Mouse (Mus musculus) forebrain, embryonic 15.5 days (tissue): ENCODE results near the gene Siah1a. TPM values are rescaled to one million over a fixed set of nuclear protein-coding genes. Genes with fewer than 3 reads are reported as not detected.

Experiments
- ATAC-seq: fragments of 200-750 bp; cut with Nextera tagmentation; replicated peaks from 2 replicates; pipeline ENCODE4 v1.8.0; 2017; ENCODE audit warnings: mild to moderate bottlenecking, moderate TSS enrichment, moderate library complexity
- H3K27ac ChIP-seq: fragments of 300-500 bp; sonication (generic); replicated peaks from 2 replicates; pipeline ENCODE4 v1.5.1; 2015; ENCODE audit warnings: mild to moderate bottlenecking, inconsistent platforms
- H3K27me3 ChIP-seq: fragments of 300-500 bp; sonication (generic); 2 replicates; pipeline ENCODE4 v1.6.1; 2015; ENCODE audit warnings: inconsistent platforms
- H3K36me3 ChIP-seq: fragments of 300-500 bp; sonication (generic); 2 replicates; pipeline ENCODE4 v1.6.1; 2015; ENCODE audit warnings: mild to moderate bottlenecking, inconsistent platforms
- H3K4me1 ChIP-seq: fragments of 300-500 bp; sonication (generic); 2 replicates; pipeline ENCODE4 v1.6.1; 2015; ENCODE audit warnings: inconsistent platforms
- H3K4me2 ChIP-seq: fragments of 300-500 bp; sonication (generic); replicated peaks from 2 replicates; pipeline ENCODE4 v1.6.1; 2015; ENCODE audit warnings: mild to moderate bottlenecking, inconsistent platforms
- H3K4me3 ChIP-seq: fragments of 300-500 bp; sonication (generic); 2 replicates; pipeline ENCODE4 v1.5.1; 2015; ENCODE audit warnings: mild to moderate bottlenecking, inconsistent platforms
- H3K9ac ChIP-seq: fragments of 300-500 bp; sonication (generic); replicated peaks from 2 replicates; pipeline ENCODE4 v1.6.1; 2015; ENCODE audit warnings: mild to moderate bottlenecking, inconsistent platforms
- H3K9me3 ChIP-seq: fragments of 300-500 bp; sonication (generic); 2 replicates; pipeline ENCODE4 v1.6.1; 2016; ENCODE audit warnings: inconsistent platforms
- WGBS: fragments of 180-500 bp; shearing (Covaris S2); methylation state at CpG from one replicate; pipeline ENCODE4 v1.1.7; 2015; ENCODE audit warnings: mixed read lengths; 5-methylcytosine and 5-hydroxymethylcytosine counted together
- polyA plus RNA-seq: library from polyadenylated mRNA; unstranded; fragments of >200 nt; fragmentation: Nextera tagmentation; extraction: Ambion mirVana; gene quantifications from 2 replicates; pipeline ENCODE4 v1.2.1, GENCODE M21; 2015

Siah1a gene
- polyA plus RNA-seq, 1 experiment from 2014 or later, result 112 TPM

DNA sequence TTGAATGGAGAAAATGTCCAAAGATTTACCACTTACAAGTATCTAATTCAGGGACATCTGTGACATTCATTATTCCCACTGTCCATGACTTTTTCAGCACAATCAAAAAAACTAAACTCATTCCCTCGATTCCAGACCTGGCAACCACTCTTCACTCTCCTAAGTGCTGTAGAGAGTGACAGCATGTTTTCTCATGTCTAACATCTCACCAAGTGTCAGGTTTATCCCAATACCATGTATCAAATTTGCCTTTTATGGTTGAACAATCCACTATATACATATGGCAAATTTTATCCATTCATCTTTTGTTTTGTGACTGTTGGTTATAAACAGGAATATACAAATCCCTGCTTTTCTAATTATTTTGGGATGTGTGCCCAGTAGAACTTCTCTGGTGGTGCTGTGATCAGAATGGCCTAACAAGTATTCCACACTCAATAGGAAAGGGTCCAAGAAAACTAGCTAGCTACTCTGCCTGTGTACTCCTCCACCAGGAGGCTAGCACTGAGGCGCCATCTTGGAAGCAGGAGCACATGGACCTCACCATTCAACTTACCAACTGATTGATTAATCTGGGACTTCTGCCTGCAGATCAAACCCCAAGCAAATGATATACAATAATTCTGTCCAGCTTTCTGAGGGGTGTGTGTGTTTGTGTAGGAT lies 27.3 kb downstream of the Siah1a start:
- WGBS, result 87% methylated on average over 2 of the region's 2 CpGs
- H3K4me3 ChIP-seq, result no peak overlapping the region
- H3K36me3 ChIP-seq, result peaks cover 13% of the 10 kb centered on the region; the same call in 1 of the 2 replicates
- H3K4me2 ChIP-seq, result no peak overlapping the region
- H3K9ac ChIP-seq, result no peak overlapping the region
- H3K27ac ChIP-seq, result no peak overlapping the region
- H3K4me1 ChIP-seq, result peaks cover 14% of the 10 kb centered on the region
- no peak for ATAC-seq
- H3K9me3 ChIP-seq, result no peaks in the 10 kb centered on the region
- H3K27me3 ChIP-seq, result no peaks in the 10 kb centered on the region

DNA sequence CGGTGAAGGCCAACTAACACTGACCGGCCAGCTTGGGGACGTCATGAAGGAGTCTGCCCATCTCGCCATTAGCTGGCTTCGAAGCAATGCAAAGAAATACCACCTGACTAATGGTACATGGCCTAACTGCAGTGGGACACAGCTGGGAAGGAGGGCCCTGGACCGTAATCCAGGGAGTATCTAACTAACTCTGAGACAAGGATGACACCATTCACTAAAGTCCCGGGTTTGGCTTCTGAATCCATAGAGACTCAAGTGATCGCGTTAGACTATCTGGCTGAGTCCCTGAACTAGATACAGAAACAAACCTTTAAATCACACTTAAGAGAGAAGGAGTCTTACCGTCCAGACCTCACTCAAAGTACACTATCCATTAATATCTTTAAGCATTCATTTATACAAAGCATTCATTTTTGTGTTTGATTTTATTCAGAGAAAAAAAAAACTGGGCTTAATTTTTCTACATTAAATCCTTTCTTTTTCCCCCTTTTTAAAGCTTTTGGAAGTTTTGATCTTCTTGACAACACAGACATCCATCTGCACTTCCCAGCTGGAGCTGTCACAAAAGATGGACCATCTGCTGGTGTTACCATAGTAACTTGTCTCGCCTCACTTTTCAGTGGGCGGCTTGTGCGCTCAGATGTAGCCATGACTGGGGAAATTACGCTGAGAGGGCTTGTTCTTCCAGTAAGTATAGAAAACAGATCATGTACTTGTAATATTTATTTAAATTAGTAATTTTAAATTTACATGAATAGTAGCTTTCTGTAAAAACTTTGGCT lies 32.1 kb downstream of the Siah1a start:
- no peaks in the 10 kb centered on the region for H3K27me3 ChIP-seq
- no peak overlapping the region for H3K9ac ChIP-seq
- no peaks in the 10 kb centered on the region for H3K36me3 ChIP-seq
- peaks cover 44% of the 10 kb centered on the region for H3K4me1 ChIP-seq
- ATAC-seq, result peak; percentile 90
- H3K4me3 ChIP-seq, result no peak overlapping the region
- peak overlapping the region; percentile 20 for H3K4me2 ChIP-seq
- H3K9me3 ChIP-seq, result no peaks in the 10 kb centered on the region
- 52% methylated on average over 14 of the region's 14 CpGs for WGBS
- peak overlapping the region; percentile 91 for H3K27ac ChIP-seq

DNA sequence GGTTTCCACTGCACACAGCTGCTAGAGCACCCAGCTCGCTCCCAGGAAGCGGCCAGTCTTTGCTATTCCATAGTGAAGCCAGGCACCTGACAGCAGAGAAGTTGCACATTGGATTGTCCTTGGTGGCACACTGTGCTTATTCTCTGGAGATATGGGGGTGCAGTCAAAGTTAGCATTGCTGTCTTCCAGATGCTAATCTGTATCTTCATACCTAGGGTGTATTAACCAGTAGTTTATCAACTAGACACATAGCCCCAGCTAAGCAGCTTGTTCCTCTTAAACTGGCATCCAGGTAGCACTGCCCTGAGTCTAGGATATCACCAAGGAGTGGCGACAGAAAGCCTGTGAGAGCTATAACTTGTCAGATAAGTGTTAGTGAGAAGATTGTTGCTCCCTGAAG lies 33.1 kb downstream of the Siah1a start:
- Histone ChIP-seq H3K9me3 (no peaks in the 10 kb centered on the region), H3K9ac (no peak overlapping the region), H3K4me2 (no peak overlapping the region), H3K36me3 (no peaks in the 10 kb centered on the region), H3K27ac (peak overlapping the region; percentile 91), H3K4me1 (peaks cover 44% of the 10 kb centered on the region), H3K27me3 (no peaks in the 10 kb centered on the region), H3K4me3 (no peak overlapping the region)
- ATAC-seq, result no peak
- 93% methylated on average over 3 of the region's 3 CpGs for WGBS

DNA sequence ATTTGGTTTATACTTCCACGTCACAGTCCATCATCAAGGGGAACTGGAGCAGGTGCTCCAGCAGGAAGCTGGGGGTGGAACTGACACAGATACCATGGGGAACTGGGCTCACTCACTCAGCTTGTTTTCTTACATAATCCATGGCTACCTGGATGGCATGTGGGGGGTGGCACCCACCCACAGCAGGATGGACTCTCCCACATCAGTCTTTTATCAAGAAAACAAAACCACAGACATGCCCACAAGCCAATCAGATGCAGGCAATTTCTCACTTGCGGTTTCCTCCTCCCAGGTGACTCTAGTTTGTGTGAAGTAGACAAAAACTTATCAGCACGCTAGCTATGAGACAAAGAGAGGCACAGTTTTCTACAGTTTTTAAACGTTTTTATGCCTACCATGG lies 37.9 kb downstream of the Siah1a start:
- no peak overlapping the region for H3K4me3 ChIP-seq
- no peak overlapping the region for H3K9ac ChIP-seq

DNA sequence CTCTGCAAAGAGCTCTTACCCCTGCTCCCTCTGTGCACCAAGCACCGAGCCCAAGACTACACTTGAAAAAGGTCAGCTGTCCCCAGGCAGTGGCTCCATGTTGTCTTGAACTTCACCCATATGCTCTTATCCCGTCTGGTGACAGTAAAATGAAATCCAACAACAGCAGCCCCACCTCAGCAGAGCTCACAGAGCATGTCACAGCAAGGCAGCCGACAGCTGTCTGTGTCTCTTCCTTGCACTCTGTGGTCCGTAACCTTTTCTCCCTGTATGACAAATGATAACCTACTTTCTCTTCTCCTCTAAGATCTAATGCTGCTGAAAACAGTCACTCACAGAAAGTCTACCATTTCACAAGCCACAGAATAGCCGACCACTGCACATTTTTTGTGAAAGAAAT lies 39.0 kb downstream of the Siah1a start:
- Histone ChIP-seq H3K27ac (no peak overlapping the region), H3K4me1 (peaks cover 13% of the 10 kb centered on the region), H3K4me3 (no peak overlapping the region), H3K9me3 (no peaks in the 10 kb centered on the region), H3K4me2 (no peak overlapping the region), H3K36me3 (no peaks in the 10 kb centered on the region), H3K9ac (no peak overlapping the region), H3K27me3 (no peaks in the 10 kb centered on the region)
- no peak for ATAC-seq
- WGBS, result 87% methylated on average over 5 of the region's 5 CpGs

More for the DNA sequence above, 37.9 kb downstream of the Siah1a start:
- Histone ChIP-seq H3K27ac (no peak overlapping the region), H3K36me3 (no peaks in the 10 kb centered on the region), H3K9me3 (no peaks in the 10 kb centered on the region), H3K4me2 (no peak overlapping the region), H3K27me3 (no peaks in the 10 kb centered on the region), H3K4me1 (peaks cover 24% of the 10 kb centered on the region)
- no peak for ATAC-seq
- 69% methylated on average over 4 of the region's 4 CpGs for WGBS

DNA sequence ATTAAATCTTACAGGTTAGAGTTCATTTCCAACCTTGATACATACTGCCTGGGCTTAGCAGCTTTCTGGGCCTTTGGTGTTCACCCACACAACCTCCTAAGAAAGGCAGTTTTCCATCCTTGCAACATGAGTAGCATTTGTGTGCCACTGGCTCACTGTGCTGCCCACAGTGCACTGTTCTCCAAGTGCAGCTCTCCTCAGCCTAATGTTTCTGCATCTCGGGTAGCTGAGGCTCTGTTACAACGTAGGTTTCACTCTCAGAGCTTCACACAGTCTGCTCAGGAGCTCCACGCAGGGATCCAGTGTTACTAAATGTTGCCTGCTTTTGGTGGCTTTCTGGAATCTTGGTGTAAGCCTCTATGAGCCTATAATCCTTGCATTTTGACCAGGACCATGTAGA lies 40.4 kb downstream of the Siah1a start:
- Histone ChIP-seq H3K4me2 (no peak overlapping the region), H3K9ac (no peak overlapping the region), H3K4me3 (no peak overlapping the region), H3K36me3 (no peaks in the 10 kb centered on the region), H3K4me1 (no peaks in the 10 kb centered on the region; the same call in 1 of the 2 replicates), H3K27ac (no peak overlapping the region), H3K27me3 (no peaks in the 10 kb centered on the region), H3K9me3 (no peaks in the 10 kb centered on the region)
- WGBS, result 87% methylated on average over 3 of the region's 3 CpGs
- ATAC-seq, result no peak

DNA sequence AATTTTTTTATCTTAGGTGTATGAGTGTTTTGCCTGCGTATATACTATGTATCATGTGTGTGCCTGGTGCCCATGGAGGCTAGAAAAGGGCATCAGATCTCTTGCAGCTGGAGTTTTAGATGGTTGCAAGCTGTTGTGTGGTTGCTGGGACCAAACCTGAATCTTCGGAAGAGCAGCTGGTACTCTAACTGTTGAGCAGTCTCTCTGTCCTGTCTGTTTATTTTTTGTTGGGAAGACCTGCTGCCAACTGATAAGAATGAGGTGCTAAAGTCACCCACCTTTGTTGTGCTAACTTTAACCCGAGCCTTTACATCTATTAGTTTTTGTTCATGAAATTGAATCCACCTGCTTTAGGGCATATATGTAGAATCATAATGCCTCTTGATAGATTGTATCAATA lies 43.3 kb downstream of the Siah1a start:
- H3K9me3 ChIP-seq, result no peaks in the 10 kb centered on the region
- no peak overlapping the region for H3K4me2 ChIP-seq
- no peak overlapping the region for H3K4me3 ChIP-seq
- H3K36me3 ChIP-seq, result no peaks in the 10 kb centered on the region
- no peaks in the 10 kb centered on the region for H3K4me1 ChIP-seq
- no peak overlapping the region for H3K9ac ChIP-seq
- WGBS, result 91% methylated on average over 3 of the region's 3 CpGs
- H3K27me3 ChIP-seq, result no peaks in the 10 kb centered on the region
- no peak overlapping the region; the same call in 1 of the 2 replicates for H3K27ac ChIP-seq
- no peak for ATAC-seq

DNA sequence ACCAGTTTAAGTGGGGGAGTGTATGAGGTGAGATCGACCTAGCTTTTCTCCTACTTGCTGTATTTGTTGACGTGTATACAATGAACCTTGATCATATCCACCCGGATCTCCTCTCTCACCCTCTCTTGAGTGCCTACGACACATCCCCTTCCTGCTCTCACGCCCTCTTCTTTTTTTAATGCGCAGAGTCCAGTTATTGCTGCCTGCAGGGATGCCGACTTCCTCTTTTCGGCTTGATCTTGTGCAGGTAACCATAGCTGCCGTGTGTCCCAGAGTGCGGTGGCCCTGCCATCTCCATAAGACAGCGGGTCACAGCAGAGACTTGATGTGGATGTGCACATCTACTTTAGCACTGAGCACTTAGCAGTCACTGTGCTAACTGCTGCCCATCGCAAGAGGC lies 46.3 kb downstream of the Siah1a start:
- H3K36me3 ChIP-seq, result no peaks in the 10 kb centered on the region
- WGBS, result 92% methylated on average over 12 of the region's 12 CpGs
- no peaks in the 10 kb centered on the region for H3K4me1 ChIP-seq
- H3K4me2 ChIP-seq, result no peak overlapping the region
- ATAC-seq, result no peak
- no peak overlapping the region for H3K9ac ChIP-seq
- H3K27ac ChIP-seq, result no peak overlapping the region
- no peak overlapping the region for H3K4me3 ChIP-seq
- H3K9me3 ChIP-seq, result no peaks in the 10 kb centered on the region
- no peaks in the 10 kb centered on the region for H3K27me3 ChIP-seq

DNA sequence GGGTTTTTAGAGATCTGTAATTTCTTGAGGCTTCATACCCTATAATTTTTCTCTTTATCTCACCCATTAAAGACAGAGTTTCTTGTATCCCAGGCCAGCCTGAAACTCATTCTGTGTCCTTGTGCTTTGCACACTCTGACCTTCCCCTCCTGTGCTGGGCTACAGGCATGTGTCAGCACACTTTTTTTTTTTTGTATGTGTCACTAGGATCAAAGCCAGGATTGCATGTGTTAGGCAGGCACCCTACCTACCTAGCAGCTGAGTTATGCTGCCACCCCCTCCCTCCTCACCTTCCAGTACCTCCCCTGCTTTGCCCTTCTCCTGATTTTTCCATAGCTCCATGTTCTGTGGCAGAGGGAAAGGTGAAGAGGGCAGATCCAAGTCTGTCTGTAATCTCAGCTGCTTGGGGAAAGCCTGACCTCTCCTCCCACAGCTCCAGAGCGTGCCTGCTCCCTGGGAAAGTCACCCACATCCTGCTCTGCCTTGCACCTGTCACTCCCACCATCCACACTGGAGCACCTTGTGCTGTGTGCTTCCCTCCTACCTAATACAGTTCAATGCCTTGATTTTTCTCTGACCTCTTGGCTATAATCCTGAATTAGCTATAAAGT lies 46.8 kb downstream of the Siah1a start:
- no peaks in the 10 kb centered on the region for H3K9me3 ChIP-seq
- no peak for ATAC-seq
- H3K27me3 ChIP-seq, result no peaks in the 10 kb centered on the region
- no peaks in the 10 kb centered on the region for H3K4me1 ChIP-seq
- H3K9ac ChIP-seq, result no peak overlapping the region
- no peak overlapping the region for H3K4me2 ChIP-seq
- no peak overlapping the region for H3K27ac ChIP-seq
- WGBS, result 96% methylated on average over 1 of the region's 1 CpGs
- H3K36me3 ChIP-seq, result no peaks in the 10 kb centered on the region
- no peak overlapping the region for H3K4me3 ChIP-seq

DNA sequence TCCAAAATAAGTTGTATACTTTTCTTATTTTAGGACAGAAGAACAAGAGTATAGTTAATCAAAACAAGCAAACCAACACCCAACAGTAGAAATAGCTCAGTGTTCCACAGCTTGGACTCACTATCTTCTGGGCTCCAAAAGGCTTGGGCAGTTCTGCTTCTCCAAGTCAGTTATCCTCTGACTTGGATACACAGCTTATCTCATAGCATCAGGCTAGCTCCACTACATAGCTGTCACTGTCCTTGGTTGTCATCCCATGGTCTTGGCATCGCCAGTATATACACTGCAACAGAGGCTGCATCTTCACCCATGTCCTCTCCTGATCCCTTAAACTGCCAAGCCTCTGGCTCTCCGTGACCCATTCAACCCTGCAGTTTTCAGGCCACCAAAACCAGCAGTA lies 50.0 kb downstream of the Siah1a start:
- H3K4me1 ChIP-seq, result no peaks in the 10 kb centered on the region
- no peaks in the 10 kb centered on the region for H3K36me3 ChIP-seq
- no peak overlapping the region for H3K4me2 ChIP-seq
- 94% methylated on average over 2 of the region's 2 CpGs for WGBS
- no peak overlapping the region for H3K9ac ChIP-seq
- no peak overlapping the region for H3K27ac ChIP-seq
- H3K4me3 ChIP-seq, result no peak overlapping the region
- no peaks in the 10 kb centered on the region for H3K9me3 ChIP-seq
- ATAC-seq, result no peak
- no peaks in the 10 kb centered on the region for H3K27me3 ChIP-seq

DNA sequence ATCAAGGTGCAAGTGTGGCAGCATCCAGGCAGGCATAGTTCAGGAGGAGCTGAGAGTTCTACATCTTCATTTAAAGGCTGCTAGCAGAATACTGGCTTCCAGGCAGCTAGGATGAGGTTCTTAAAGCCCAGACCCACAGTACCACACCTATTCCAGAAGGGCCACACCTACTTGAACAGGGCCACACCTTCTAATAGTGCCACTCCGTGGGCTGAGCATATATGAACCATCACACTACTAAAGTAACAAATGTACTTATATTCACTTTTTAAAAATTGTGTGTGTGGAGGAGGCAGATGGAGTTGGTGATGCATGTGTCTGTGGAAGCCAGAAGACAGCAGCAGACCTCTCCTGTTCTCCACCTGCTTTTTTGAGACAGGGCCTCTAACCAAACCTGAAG lies 51.7 kb downstream of the Siah1a start:
- no peaks in the 10 kb centered on the region for H3K9me3 ChIP-seq
- no peak overlapping the region for H3K27ac ChIP-seq
- no peaks in the 10 kb centered on the region for H3K4me1 ChIP-seq
- no peak overlapping the region for H3K4me3 ChIP-seq
- H3K4me2 ChIP-seq, result no peak overlapping the region
- 97% methylated on average over 1 of the region's 1 CpGs for WGBS
- no peak overlapping the region for H3K9ac ChIP-seq
- H3K36me3 ChIP-seq, result no peaks in the 10 kb centered on the region
- no peak for ATAC-seq
- no peaks in the 10 kb centered on the region for H3K27me3 ChIP-seq

DNA sequence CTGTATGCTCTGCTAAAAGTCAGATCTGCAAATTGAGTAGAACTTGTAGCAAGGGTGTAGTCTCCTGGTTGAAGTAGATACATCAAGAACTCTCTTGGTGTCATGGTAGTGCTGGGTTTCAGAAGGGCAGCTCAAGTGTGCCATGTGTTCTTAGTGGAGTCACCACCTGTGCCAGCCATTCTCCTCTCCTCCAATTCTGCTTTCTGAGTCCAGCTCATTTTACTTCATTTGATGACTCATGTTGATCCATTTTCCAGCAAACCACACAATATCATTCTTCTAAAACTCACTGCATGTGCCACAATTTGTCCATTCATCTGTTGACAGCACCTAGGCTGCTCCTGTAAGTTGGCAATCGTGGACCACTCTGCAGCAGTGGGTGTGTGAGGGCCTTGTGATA lies 53.6 kb downstream of the Siah1a start:
- no peaks in the 10 kb centered on the region for H3K9me3 ChIP-seq
- no peak overlapping the region for H3K4me3 ChIP-seq
- no peak overlapping the region for H3K27ac ChIP-seq
- no peak for ATAC-seq
- no peaks in the 10 kb centered on the region for H3K36me3 ChIP-seq
- no peaks in the 10 kb centered on the region for H3K4me1 ChIP-seq
- H3K4me2 ChIP-seq, result no peak overlapping the region
- H3K27me3 ChIP-seq, result no peaks in the 10 kb centered on the region
- no peak overlapping the region for H3K9ac ChIP-seq
- WGBS, result 89% methylated on average over 1 of the region's 1 CpGs
